Mouse (Mus musculus) kidney, adult 18-20 months (tissue): ENCODE results near the gene Camta1.

Experiments
- DNase-seq: peaks from one replicate; pipeline ENCODE4 v3.0.0; 2021

Camta1 gene

GRCm38 (mm10) chr4:151586074-151586473, 275.6 kb downstream of the Camta1 start:
- no peak for DNase-seq

- DNase-seq = no peak
Measured at GRCm38 (mm10) chr4:151577961-151578360, 283.7 kb downstream of the Camta1 start.

- DNase-seq = no peak
Measured at GRCm38 (mm10) chr4:151576291-151577108, 285.2 kb downstream of the Camta1 start.

- no peak for DNase-seq
Measured at GRCm38 (mm10) chr4:151572716-151573115, 289.0 kb downstream of the Camta1 start.

- no peak for DNase-seq
Measured at GRCm38 (mm10) chr4:151569586-151569985, 292.1 kb downstream of the Camta1 start.

GRCm38 (mm10) chr4:151568887-151569286, 292.8 kb downstream of the Camta1 start:
- DNase-seq = peak; percentile 32

GRCm38 (mm10) chr4:151567105-151567504, 294.6 kb downstream of the Camta1 start:
- no peak for DNase-seq

GRCm38 (mm10) chr4:151555505-151555904, 306.2 kb downstream of the Camta1 start:
- DNase-seq = no peak

GRCm38 (mm10) chr4:151549523-151549922, 312.2 kb downstream of the Camta1 start:
- DNase-seq = peak; percentile 14

GRCm38 (mm10) chr4:151545452-151545851, 316.2 kb downstream of the Camta1 start:
- no peak for DNase-seq

GRCm38 (mm10) chr4:151544191-151544590, 317.5 kb downstream of the Camta1 start:
- DNase-seq = no peak

- DNase-seq = peak; percentile 26
Measured at GRCm38 (mm10) chr4:151540546-151540945, 321.1 kb downstream of the Camta1 start.

- no peak for DNase-seq
Measured at GRCm38 (mm10) chr4:151539881-151540280, 321.8 kb downstream of the Camta1 start.

- no peak for DNase-seq
Measured at GRCm38 (mm10) chr4:151539167-151539525, 322.5 kb downstream of the Camta1 start.

- no peak for DNase-seq
Measured at GRCm38 (mm10) chr4:151538446-151539166, 323.1 kb downstream of the Camta1 start.

GRCm38 (mm10) chr4:151535916-151536450, 325.7 kb downstream of the Camta1 start:
- DNase-seq = no peak

- DNase-seq = no peak
Measured at GRCm38 (mm10) chr4:151533451-151533850, 328.2 kb downstream of the Camta1 start.

GRCm38 (mm10) chr4:151528436-151528835, 333.2 kb downstream of the Camta1 start:
- DNase-seq = no peak

GRCm38 (mm10) chr4:151527763-151528162, 333.9 kb downstream of the Camta1 start:
- DNase-seq = no peak

- no peak for DNase-seq
Measured at GRCm38 (mm10) chr4:151520103-151520502, 341.6 kb downstream of the Camta1 start.

- no peak for DNase-seq
Measured at GRCm38 (mm10) chr4:151519011-151519410, 342.7 kb downstream of the Camta1 start.

GRCm38 (mm10) chr4:151516998-151517799, 344.5 kb downstream of the Camta1 start:
- DNase-seq = no peak

GRCm38 (mm10) chr4:151515316-151515715, 346.4 kb downstream of the Camta1 start:
- DNase-seq = no peak
